Mouse (Mus musculus) lung, postnatal 0 days (tissue): ENCODE measurements around the gene Srd5a1. TPM values are rescaled to one million over a fixed set of nuclear protein-coding genes. Genes with fewer than 3 reads are reported as not detected.

Source experiments
- ATAC-seq: fragments of 200-750 bp; cut with Nextera tagmentation; 2 replicates; pipeline ENCODE4 v1.8.0; 2017; ENCODE audit warnings: moderate library complexity
- DNase-seq: peaks from one replicate; pipeline ENCODE4 v3.0.0-alpha.2; 2016; ENCODE audit warnings: low spot score
- H3K27ac ChIP-seq: fragments of 300-500 bp; sonication (generic); 2 replicates; pipeline ENCODE4 v1.5.1; 2014; ENCODE audit warnings: antibody characterized with exemption, mild to moderate bottlenecking, low read length, mixed read lengths
- H3K27me3 ChIP-seq: fragments of 300-500 bp; sonication (generic); replicated peaks from 2 replicates; pipeline ENCODE4 v1.6.1; 2014; ENCODE audit warnings: low read length, mixed read lengths; ENCODE audit not compliant: insufficient read depth
- H3K36me3 ChIP-seq: fragments of 300-500 bp; sonication (generic); 2 replicates; pipeline ENCODE4 v1.6.1; 2014; ENCODE audit warnings: low read length, mixed read lengths; ENCODE audit not compliant: insufficient read depth
- H3K4me1 ChIP-seq: fragments of 300-500 bp; sonication (generic); 2 replicates; pipeline ENCODE4 v1.6.1; 2014; ENCODE audit warnings: antibody characterized with exemption, low read depth, low read length, mixed read lengths; ENCODE audit not compliant: insufficient read depth
- H3K4me2 ChIP-seq: fragments of 300-500 bp; sonication (generic); replicated peaks from 2 replicates; pipeline ENCODE4 v1.6.1; 2014; ENCODE audit warnings: low read depth, mild to moderate bottlenecking, low read length, moderate library complexity, mixed read lengths
- H3K4me3 ChIP-seq: fragments of 300-500 bp; sonication (generic); 2 replicates; pipeline ENCODE4 v1.5.1; 2014; ENCODE audit warnings: low read depth, low read length
- H3K9ac ChIP-seq: fragments of 300-500 bp; sonication (generic); replicated peaks from 2 replicates; pipeline ENCODE4 v1.6.1; 2014; ENCODE audit warnings: low read depth, mild to moderate bottlenecking
- H3K9me3 ChIP-seq: fragments of 300-500 bp; sonication (generic); 2 replicates; pipeline ENCODE4 v1.6.1; 2016; ENCODE audit warnings: low read length, mixed read lengths
- CTCF ChIP-seq: IDR thresholded peaks from 2 replicates; pipeline ENCODE4 v1.5.1; 2016; ENCODE audit warnings: antibody characterized with exemption, mild to moderate bottlenecking
- EP300 ChIP-seq: IDR thresholded peaks from 2 replicates; pipeline ENCODE4 v1.6.1; 2016; ENCODE audit warnings: antibody characterized with exemption, mild to moderate bottlenecking, control low read depth
- WGBS: fragments of 180-500 bp; shearing (Covaris S2); extraction: QIAGEN DNeasy Blood & Tissue Kit; methylation state at CpG from one replicate; pipeline ENCODE4 v1.1.7; 2014; 5-methylcytosine and 5-hydroxymethylcytosine counted together
- polyA plus RNA-seq: library from polyadenylated mRNA; unstranded; fragments of >200 nt; fragmentation: Nextera tagmentation; extraction: Ambion mirVana; gene quantifications from 2 replicates; pipeline ENCODE4 v1.2.1, GENCODE M21; 2015

Gene Srd5a1
- polyA plus RNA-seq, 1 experiment from 2014 or later, result 5.0 TPM

- no peak overlapping the region for H3K9ac ChIP-seq
- DNase-seq (no peak), ATAC-seq (no peak)
- TF ChIP-seq CTCF (no peak), EP300 (no peak)
- no peak overlapping the region for H3K4me3 ChIP-seq
- no peak overlapping the region for H3K4me2 ChIP-seq
- no peaks in the 10 kb centered on the region for H3K9me3 ChIP-seq
- H3K4me1 ChIP-seq, result no peaks in the 10 kb centered on the region
- WGBS, result 50% methylated on average over 16 of the region's 16 CpGs
- H3K36me3 ChIP-seq, result no peaks in the 10 kb centered on the region
- H3K27ac ChIP-seq, result no peak overlapping the region
- H3K27me3 ChIP-seq, result no peaks in the 10 kb centered on the region
Measured at GRCm38 (mm10) chr13:69547488-69548180, 63.6 kb downstream of the Srd5a1 start.

GRCm38 (mm10) chr13:69545019-69545418, 66.2 kb downstream of the Srd5a1 start:
- H3K27me3 ChIP-seq, result no peaks in the 10 kb centered on the region
- H3K4me2 ChIP-seq, result no peak overlapping the region
- WGBS, result 17% methylated on average over 3 of the region's 3 CpGs
- no peaks in the 10 kb centered on the region for H3K4me1 ChIP-seq
- ATAC-seq (no peak; the same call in 1 of the 2 replicates), DNase-seq (peak; percentile 52)
- TF ChIP-seq CTCF, result peak; percentile 79
- TF ChIP-seq EP300, result no peak
- no peaks in the 10 kb centered on the region for H3K36me3 ChIP-seq
- H3K4me3 ChIP-seq, result no peak overlapping the region
- H3K9me3 ChIP-seq, result no peaks in the 10 kb centered on the region
- no peak overlapping the region for H3K27ac ChIP-seq
- no peak overlapping the region for H3K9ac ChIP-seq

- H3K4me2 ChIP-seq, result peak overlapping the region; percentile 22; the same call in 1 of the 2 replicates
- no peak for DNase-seq
- H3K27me3 ChIP-seq, result no peaks in the 10 kb centered on the region
- H3K4me1 ChIP-seq, result no peaks in the 10 kb centered on the region
- H3K4me3 ChIP-seq, result no peak overlapping the region
- no peak overlapping the region for H3K27ac ChIP-seq
- TF ChIP-seq CTCF (no peak), EP300 (no peak)
- no peaks in the 10 kb centered on the region for H3K36me3 ChIP-seq
- ATAC-seq, result no peak
- H3K9me3 ChIP-seq, result no peaks in the 10 kb centered on the region
- no peak overlapping the region for H3K9ac ChIP-seq
- 36% methylated on average over 12 of the region's 12 CpGs for WGBS
Measured at GRCm38 (mm10) chr13:69543595-69543994, 67.6 kb downstream of the Srd5a1 start.

GRCm38 (mm10) chr13:69542571-69543352, 68.5 kb downstream of the Srd5a1 start:
- 50% methylated on average over 17 of the region's 17 CpGs for WGBS
- no peak overlapping the region for H3K4me3 ChIP-seq
- H3K27me3 ChIP-seq, result no peaks in the 10 kb centered on the region
- no peaks in the 10 kb centered on the region for H3K36me3 ChIP-seq
- no peaks in the 10 kb centered on the region for H3K4me1 ChIP-seq
- ATAC-seq (no peak), DNase-seq (no peak)
- H3K9me3 ChIP-seq, result no peaks in the 10 kb centered on the region
- H3K27ac ChIP-seq, result no peak overlapping the region
- H3K4me2 ChIP-seq, result no peak overlapping the region
- no peak overlapping the region for H3K9ac ChIP-seq
- TF ChIP-seq EP300, result no peak
- TF ChIP-seq CTCF, result no peak

GRCm38 (mm10) chr13:69541776-69542175, 69.5 kb downstream of the Srd5a1 start:
- Histone ChIP-seq H3K36me3 (no peaks in the 10 kb centered on the region), H3K4me2 (no peak overlapping the region), H3K27ac (no peak overlapping the region), H3K4me1 (no peaks in the 10 kb centered on the region), H3K9me3 (no peaks in the 10 kb centered on the region), H3K9ac (no peak overlapping the region), H3K4me3 (no peak overlapping the region), H3K27me3 (no peaks in the 10 kb centered on the region)
- peak; percentile 54 for DNase-seq
- 26% methylated on average over 10 of the region's 10 CpGs for WGBS
- ATAC-seq, result peak; percentile 11; the same call in 1 of the 2 replicates
- no peak for TF ChIP-seq EP300
- TF ChIP-seq CTCF, result no peak

- H3K27me3 ChIP-seq, result no peaks in the 10 kb centered on the region
- no peaks in the 10 kb centered on the region for H3K4me1 ChIP-seq
- no peak overlapping the region for H3K4me2 ChIP-seq
- H3K27ac ChIP-seq, result no peak overlapping the region
- DNase-seq, result no peak
- H3K4me3 ChIP-seq, result no peak overlapping the region
- H3K9ac ChIP-seq, result no peak overlapping the region
- H3K36me3 ChIP-seq, result no peaks in the 10 kb centered on the region
- H3K9me3 ChIP-seq, result no peaks in the 10 kb centered on the region
- WGBS, result 35% methylated on average over 6 of the region's 6 CpGs
- TF ChIP-seq CTCF, result no peak
- ATAC-seq, result 0 out of 2 replicates have a peak, but pooled peaks have one; percentile 9
Measured at GRCm38 (mm10) chr13:69541209-69541608, 70.0 kb downstream of the Srd5a1 start.
